Mouse (Mus musculus) ovary, postnatal 14 days (tissue): Measurements from ENCODE around the gene Prpmp5.
"Not testable (repeated sequence)": the region's sequence is repeated elsewhere in the genome, so short reads cannot be mapped to it uniquely, and the experiment has no call there.

Experiments
- DNase-seq: peaks from one replicate; pipeline ENCODE4 v3.0.0; 2022; ENCODE audit warnings: low spot score

Gene Prpmp5

GRCm38 (mm10) chr6:132314657-132315056 is at the start of gene Prpmp5:
Prpmp5 (minus strand) TSS chr6:132314757.
- not testable (repeated sequence) for DNase-seq

GRCm38 (mm10) chr6:132364034-132364433 is 49.5 kb upstream of the Prpmp5 start, which contains the start of gene Gm8882:
Gm8882 (minus strand) TSS chr6:132364134.
- not testable (repeated sequence) for DNase-seq
